Mouse (Mus musculus) layer of hippocampus, postnatal 14 days (tissue): ENCODE data around the gene Sdc4. TPM values are rescaled to one million over a fixed set of nuclear protein-coding genes. Genes with fewer than 3 reads are reported as not detected.

Experiments used
- DNase-seq, 2 experiments: peaks; one replicate each; pipeline ENCODE4 v3.0.0; 2021 to 2022; ENCODE audit warnings: low spot score in 2 of 2, mixed read lengths in 1 of 2
- total RNA-seq, 2 experiments: library from RNA; stranded (reverse); gene quantifications; 2 replicates each; pipeline ENCODE4 v1.2.3; 2021

The Sdc4 gene
- total RNA-seq, 2 experiments from 2014 or later: 117 to 137 TPM

DNA sequence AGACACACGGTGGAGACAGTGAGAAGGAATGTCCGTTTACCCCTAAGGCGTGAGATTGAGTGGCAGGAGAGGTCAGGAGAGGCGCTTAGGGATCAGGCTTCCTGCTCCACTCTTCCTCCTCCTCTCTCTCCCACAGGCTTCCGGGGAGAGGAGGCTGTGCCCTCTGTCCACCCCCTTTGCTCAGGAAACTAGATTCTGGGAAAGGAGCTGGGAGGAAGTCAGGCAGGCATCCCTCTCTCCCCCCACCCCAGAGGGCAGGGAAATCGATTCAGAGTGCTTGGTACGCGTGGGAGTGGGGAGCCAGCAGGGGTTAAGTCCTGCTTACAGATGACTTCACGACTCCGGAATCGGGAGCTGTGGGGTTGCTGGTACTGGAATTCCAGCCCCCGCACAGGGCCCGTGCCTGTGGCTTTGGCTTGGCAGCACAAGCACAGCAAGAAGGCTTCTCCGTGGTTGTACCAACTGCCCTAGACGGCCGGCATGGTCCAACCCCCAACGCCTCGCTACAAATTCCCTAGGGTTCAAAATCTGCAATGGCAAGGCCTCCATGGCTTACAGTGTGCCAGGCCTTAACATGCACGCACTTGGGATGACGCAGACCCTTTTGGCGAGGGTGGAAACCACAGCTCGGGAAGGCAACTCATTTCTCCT, 11.0 kb downstream of the Sdc4 start:
- no peak for DNase-seq

- DNase-seq: no peak
Observed at GRCm38 (mm10) chr2:164431676-164432465, 11.8 kb downstream of the Sdc4 start.

DNA sequence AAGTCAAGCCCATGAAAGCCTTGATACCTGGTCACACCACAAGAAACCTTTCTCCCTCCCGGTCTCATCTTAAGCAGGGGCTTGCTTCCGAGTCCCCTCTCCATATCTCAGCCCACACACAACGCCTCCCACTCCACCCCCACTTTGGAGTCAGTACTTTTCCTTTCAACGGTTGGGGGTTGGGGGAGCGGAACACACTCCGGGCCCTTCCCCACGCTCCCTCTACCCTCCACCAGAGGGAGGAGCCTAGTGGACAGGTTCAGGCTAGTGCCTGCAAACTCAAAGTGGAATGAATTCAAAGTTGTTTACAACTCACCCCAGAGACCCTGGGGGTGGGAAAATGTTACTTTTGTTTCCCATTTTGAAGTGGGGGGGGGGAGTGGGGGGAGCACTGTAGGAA, 13.0 kb downstream of the Sdc4 start:
- no peak for DNase-seq

- DNase-seq: no peak
Observed at GRCm38 (mm10) chr2:164429881-164430615, 13.6 kb downstream of the Sdc4 start.

DNA sequence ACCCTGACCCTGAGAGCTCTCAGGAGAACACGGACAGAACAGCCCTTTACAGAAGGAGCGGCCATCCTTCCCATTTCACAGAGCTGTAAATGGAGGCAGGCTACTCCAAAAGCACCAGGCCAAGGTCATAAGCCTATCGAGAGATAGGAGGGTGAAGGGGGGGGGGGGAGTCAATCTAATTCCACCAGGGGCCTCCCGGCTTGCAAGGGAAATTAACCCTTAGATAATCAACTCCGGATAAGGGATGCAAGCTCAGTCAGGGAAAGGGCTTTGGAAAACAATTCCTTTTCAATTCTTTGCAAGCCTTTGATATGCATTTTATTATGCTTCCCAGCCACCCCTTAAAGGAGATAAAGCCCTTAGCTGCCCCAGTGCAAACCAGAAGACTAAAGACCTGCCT, 15.2 kb downstream of the Sdc4 start:
- no peak for DNase-seq

DNA sequence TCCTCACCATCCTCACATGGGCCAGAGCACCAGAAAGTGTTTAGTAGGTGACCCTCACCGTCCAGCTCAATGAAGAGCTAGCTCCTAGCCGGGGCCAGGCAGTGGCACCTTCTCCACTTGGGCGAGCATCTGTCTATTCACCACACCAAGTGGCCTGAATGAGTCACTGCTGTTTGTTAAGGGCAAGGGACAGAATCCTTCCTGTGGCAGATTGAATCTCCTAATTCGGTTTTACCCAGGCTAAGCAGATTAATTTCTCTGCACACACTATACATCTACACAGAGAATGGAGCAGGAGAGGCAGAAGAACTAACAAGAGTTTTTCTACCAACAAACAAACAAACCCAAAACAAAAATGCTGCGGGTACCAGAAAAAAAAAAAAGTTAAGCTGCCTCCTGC, 16.7 kb downstream of the Sdc4 start:
- no peak for DNase-seq

GRCm38 (mm10) chr2:164426121-164426520, 17.6 kb downstream of the Sdc4 start:
- no peak for DNase-seq

DNA sequence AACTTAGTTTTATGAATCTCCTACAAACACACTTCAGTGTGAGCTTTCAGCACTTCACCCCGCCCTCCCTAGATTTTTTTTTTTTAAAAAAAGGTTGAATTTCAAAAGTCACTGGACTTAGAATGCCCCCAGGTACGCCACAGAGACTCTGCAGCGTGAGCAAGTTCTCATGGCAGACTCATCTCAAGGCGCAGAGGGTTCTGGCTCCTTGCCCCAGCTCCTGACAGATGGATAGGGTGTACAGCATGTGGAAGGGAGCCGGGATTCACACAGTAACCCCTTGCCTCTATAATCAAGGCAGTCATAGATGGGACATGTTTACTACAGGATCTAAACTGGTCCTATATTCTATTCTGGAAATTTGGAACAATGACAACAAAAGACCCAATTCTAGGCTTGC, 18.3 kb downstream of the Sdc4 start:
- DNase-seq: no peak

DNA sequence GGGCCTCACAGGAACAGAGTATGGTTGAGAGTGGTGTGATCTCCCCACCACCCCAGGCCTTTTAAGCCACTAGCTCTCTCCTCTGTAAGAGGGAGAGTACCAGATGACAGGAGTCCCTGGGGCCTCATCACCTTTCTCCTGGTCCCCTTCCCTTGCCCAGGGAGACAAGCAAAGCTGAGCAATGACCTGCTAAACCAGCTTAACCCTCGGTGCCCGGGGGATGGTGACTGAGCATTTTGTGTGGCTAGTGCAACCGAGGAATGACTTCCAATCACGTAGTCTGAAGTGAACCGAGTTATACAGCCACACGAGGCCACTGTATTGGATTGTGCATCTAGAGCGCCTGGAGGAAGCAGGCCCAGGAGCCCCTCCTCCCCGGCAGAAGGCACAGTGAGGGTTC, 19.3 kb downstream of the Sdc4 start:
- DNase-seq: no peak

DNA sequence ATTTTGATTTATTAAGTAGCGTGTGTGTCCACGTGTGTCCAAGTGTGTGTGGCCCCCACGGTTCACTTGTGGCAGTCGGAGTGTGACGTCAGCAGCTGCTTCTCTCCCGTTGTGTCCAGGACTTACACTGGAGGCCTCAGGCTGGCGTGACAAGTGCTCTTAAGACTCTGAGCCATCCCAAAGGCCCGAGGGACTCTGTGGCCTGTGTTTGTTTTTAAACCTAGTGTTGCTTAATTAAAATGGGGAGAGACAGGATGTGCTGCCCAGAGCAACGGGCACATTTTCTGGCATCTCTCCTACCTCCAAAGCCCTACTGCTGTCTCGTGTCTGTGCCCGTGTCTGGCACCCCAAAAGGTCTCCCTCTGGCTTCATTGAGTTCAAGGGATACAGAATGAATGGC, 20.2 kb downstream of the Sdc4 start:
- peak in 1 of 2 experiments; percentile 61 for DNase-seq

- DNase-seq: no peak
Observed at GRCm38 (mm10) chr2:164422675-164423393, 20.9 kb downstream of the Sdc4 start.

GRCm38 (mm10) chr2:164421979-164422378, 21.7 kb downstream of the Sdc4 start:
- no peak for DNase-seq

DNA sequence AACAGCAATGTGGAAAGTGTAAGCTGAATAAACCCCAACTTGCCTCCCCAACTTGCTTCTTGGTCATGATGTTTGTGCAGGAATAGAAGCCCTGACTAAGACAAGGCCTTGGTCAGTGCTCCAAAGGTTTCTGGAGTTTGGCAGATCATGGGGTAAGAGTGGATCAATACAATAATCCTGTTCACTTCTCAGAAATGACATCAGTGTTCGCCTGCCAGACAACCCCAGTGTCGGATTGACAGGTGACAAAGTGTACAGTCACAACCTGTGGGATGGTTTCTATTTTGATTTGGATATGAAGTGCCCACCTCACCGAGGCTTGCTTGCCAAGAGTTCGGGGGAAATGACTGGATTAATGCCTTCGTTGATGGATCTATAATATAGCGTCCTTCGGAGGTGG, 22.4 kb downstream of the Sdc4 start:
- no peak for DNase-seq

DNA sequence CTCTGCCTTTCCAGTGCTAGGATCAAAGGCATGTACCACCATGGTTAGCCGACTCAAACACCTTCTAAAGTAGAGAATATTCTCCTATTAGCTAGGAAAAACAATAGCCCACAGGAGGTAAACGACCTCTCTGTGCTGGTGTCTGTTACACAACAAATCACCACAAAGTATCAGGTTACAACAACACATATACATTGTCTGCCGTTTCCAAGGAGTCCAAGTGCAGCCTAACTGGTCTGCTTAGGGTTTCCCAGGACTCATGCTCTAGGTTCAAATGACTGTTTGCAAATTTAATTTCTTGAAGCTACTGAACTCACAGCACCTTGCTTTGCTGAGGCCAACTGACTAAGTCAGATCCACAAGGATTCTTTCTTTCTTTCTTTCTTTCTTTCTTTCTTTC, 24.2 kb downstream of the Sdc4 start:
- no peak for DNase-seq

DNA sequence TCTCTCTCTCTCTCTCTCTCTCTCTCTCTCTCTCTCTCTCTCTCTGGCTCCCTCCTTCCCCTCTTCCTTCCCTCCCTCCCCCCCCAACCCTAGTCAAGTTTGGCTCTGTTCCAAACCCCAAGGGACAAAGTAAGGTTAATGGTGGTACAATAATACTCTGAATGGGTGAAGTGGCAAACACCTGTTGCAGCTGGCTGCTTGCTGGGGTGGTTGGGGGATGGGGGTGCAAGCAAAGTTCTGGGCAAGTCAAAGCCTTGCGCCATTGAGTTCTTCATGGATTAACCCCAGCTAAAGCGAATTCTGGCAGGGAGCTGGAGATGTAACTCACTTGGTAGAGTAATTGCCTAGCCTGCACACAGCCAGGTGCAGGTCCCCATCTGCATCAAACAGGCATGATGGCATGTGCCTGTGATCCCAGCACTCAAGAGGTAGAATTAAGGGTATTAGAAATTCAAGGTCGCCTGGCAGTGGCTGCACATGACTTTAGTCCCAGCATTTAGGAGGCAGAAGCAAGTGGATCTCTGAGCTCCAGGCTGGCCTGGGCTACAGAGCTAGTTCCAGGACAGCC, 25.3 kb downstream of the Sdc4 start:
- no peak for DNase-seq

DNA sequence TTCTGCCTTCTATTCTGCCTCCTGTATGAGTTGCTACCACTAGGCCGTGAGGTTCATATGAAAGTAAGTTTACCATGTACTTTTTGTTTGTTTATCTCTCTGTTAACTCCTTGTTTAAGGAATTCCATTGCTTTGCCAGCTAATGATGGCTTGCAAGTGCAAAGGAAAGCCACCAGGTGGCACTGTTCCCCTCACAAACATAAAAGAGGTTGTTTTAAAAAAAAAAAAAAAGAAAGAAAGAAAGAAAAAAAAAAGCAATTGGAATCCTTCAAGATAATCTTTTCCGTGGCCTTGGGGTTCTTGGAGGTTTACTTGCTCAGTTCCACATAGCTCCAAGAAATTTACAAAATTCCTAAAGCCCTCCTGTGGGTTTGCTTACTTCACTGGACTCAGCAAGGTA, 26.5 kb downstream of the Sdc4 start:
- DNase-seq: no peak

DNA sequence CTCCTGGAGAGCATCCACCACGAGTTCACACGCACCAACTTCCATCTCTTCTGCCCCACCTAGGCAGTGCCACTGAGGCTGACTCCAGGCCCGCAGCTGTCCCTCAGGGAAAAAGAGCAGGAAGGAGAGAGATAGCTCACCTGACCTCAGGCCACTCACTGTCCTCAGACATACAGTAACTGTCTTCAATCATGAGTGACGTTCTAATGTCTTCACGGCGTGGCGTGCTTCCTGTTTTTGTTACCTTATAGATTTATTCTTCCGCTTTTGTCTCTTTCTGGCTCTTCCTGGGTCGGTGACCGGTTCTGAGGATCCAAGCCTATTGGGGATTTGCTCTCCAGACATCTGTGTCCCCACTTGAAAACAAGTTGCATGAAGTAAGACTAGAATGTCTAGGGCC, 29.1 kb downstream of the Sdc4 start:
- DNase-seq: no peak

- no peak for DNase-seq
Observed at GRCm38 (mm10) chr2:164414167-164414566, 29.5 kb downstream of the Sdc4 start.

DNA sequence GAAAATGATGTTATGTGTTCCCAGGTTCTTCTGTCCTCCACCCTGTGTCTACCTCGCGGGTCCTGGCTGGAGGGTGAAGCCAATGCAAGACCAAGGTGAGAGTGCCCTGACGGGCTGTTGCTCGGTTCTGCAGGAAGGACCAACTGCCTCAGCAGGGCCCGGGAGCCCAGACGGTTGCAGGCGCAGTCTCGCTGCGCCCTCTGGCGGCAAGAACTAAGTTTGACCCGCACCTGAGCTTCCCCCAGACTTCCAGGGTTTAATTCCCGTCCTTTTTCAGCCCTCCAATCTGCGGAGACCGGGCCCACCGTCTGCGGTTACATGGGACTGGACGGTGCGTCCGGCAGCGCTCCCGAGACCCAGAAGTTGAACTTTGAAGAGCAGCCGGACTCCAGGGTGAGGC, 36.0 kb downstream of the Sdc4 start:
- peak; percentile 66 to 74 for DNase-seq

DNA sequence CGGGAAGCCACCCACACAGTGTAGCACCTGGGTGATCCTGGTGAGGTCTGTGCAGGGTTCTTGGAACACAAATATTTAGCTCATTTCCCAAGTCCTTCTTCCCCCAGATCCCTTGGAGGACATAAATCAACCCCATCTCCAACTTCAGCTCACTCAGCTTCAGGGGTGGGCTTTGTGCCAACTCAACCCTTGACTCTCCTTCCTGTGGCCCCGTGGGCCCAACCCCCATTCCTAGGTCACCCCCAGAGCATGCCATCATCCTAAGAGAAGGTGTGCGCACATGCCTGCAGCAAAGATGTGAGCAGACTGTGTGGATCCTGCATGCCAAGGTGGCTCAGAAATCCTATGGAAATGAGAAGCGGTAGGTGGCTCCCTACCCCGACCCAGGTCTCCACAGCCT, 38.2 kb downstream of the Sdc4 start:
- no peak for DNase-seq

DNA sequence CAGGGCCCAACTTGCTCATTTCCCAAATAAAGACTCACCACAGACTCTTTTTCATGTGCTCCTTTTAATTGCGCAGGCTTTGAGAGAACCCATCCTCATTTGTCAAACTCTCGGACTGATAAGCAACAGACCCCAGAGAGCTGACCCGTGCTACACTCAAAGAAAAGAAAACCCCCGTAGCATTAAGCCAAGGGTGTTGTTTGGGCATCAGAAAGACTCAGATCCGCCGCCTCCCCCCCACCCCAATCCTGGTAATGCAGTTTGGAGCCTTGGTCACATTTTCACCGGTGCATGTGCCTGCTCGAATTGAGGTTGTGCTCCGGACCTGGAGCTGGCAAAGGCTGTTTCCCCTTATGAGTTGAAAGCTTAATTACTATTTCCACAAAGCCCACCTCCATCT, 38.6 kb downstream of the Sdc4 start, which contains the start of gene Matn4:
TSS of gene Matn4 (minus strand) at position 101 of the 400 bp plus-strand sequence.
- DNase-seq: no peak
